Mouse (Mus musculus) thymus, adult 2 months (tissue): ENCODE data around the gene Adgrb3. TPM values are rescaled to one million over a fixed set of nuclear protein-coding genes. Genes with fewer than 3 reads are reported as not detected.

Experiments
- DNase-seq: peaks from one replicate; pipeline ENCODE4 v3.0.0; 2021
- H3K27ac ChIP-seq: fragments of 200-500 bp; 2 replicates; pipeline ENCODE4 v1.5.1; 2012; ENCODE audit warnings: low read length, control low read depth; ENCODE audit not compliant: control insufficient read depth, insufficient read depth
- H3K27me3 ChIP-seq: fragments of 200-500 bp; 2 replicates; pipeline ENCODE4 v1.6.1; 2012; ENCODE audit warnings: mild to moderate bottlenecking, low read length, moderate library complexity, mixed read lengths; ENCODE audit not compliant: control insufficient read depth, insufficient read depth
- H3K36me3 ChIP-seq: fragments of 200-500 bp; 2 replicates; pipeline ENCODE4 v1.6.1; 2012; ENCODE audit warnings: mild to moderate bottlenecking, low read length, moderate library complexity; ENCODE audit not compliant: control insufficient read depth, insufficient read depth
- H3K4me1 ChIP-seq: fragments of 200-500 bp; replicated peaks from 2 replicates; pipeline ENCODE4 v1.6.1; 2012; ENCODE audit warnings: low read length; ENCODE audit not compliant: control insufficient read depth, insufficient read depth
- H3K4me3 ChIP-seq: fragments of 200-500 bp; 2 replicates; pipeline ENCODE4 v1.5.1; 2012; ENCODE audit warnings: mild to moderate bottlenecking, low read length, control low read depth, moderate library complexity; ENCODE audit not compliant: control insufficient read depth, insufficient read depth
- CTCF ChIP-seq: fragments of 200-500 bp; IDR thresholded peaks from 2 replicates; pipeline ENCODE4 v1.5.1; 2012; ENCODE audit warnings: mild to moderate bottlenecking, control low read depth, low read length, moderate library complexity, borderline replicate concordance; ENCODE audit not compliant: control insufficient read depth, poor library complexity, insufficient read depth; ENCODE audit errors: extremely low read depth
- POLR2A ChIP-seq: fragments of 200-500 bp; IDR thresholded peaks from 2 replicates; pipeline ENCODE4 v1.6.1; 2012; ENCODE audit warnings: mild to moderate bottlenecking, low read length, control low read depth, moderate library complexity; ENCODE audit not compliant: control insufficient read depth, poor library complexity, insufficient read depth; ENCODE audit errors: extremely low read depth
- WGBS: fragments of 180-500 bp; shearing (Covaris S2); methylation state at CpG from one replicate; pipeline ENCODE4 v1.1.7; 2018; 5-methylcytosine and 5-hydroxymethylcytosine counted together
- polyA plus RNA-seq: library from polyadenylated mRNA; depleted of rRNA; stranded (reverse); fragments of >200 nt; gene quantifications from 2 replicates; pipeline ENCODE4 v1.2.3, GENCODE M21; 2012

The Adgrb3 gene
- polyA plus RNA-seq, 1 experiment: 0.05 TPM

- Histone ChIP-seq H3K4me1 (no peaks in the 10 kb centered on the region), H3K36me3 (no peaks in the 10 kb centered on the region), H3K4me3 (no peak overlapping the region), H3K27ac (no peak overlapping the region), H3K27me3 (no peaks in the 10 kb centered on the region)
- WGBS: 95% methylated on average over 1 of the region's 1 CpGs
- no peak for DNase-seq
- no peak for TF ChIP-seq POLR2A
Observed at GRCm38 (mm10) chr1:25546072-25546471, 283.4 kb downstream of the Adgrb3 start.

GRCm38 (mm10) chr1:25543915-25544314 is 285.6 kb downstream of the Adgrb3 start:
- Histone ChIP-seq H3K27me3 (no peaks in the 10 kb centered on the region), H3K27ac (no peak overlapping the region), H3K36me3 (no peaks in the 10 kb centered on the region), H3K4me3 (no peak overlapping the region), H3K4me1 (no peaks in the 10 kb centered on the region)
- WGBS: 68% methylated on average over 2 of the region's 2 CpGs
- DNase-seq: no peak
- TF ChIP-seq POLR2A: no peak
- TF ChIP-seq CTCF: no peak

GRCm38 (mm10) chr1:25542891-25543290 is 286.6 kb downstream of the Adgrb3 start:
- H3K27me3 ChIP-seq: no peaks in the 10 kb centered on the region
- no peak for DNase-seq
- H3K4me1 ChIP-seq: no peaks in the 10 kb centered on the region
- TF ChIP-seq CTCF (no peak), POLR2A (no peak)
- 83% methylated on average over 3 of the region's 3 CpGs for WGBS
- H3K27ac ChIP-seq: no peak overlapping the region
- H3K36me3 ChIP-seq: no peaks in the 10 kb centered on the region
- no peak overlapping the region for H3K4me3 ChIP-seq

- 78% methylated on average over 4 of the region's 4 CpGs for WGBS
- no peaks in the 10 kb centered on the region for H3K36me3 ChIP-seq
- H3K4me1 ChIP-seq: no peaks in the 10 kb centered on the region
- no peaks in the 10 kb centered on the region for H3K27me3 ChIP-seq
- no peak overlapping the region for H3K27ac ChIP-seq
- DNase-seq: no peak
- no peak overlapping the region for H3K4me3 ChIP-seq
- TF ChIP-seq CTCF: no peak
- no peak for TF ChIP-seq POLR2A
Observed at GRCm38 (mm10) chr1:25526976-25527375, 302.5 kb downstream of the Adgrb3 start.

DNA sequence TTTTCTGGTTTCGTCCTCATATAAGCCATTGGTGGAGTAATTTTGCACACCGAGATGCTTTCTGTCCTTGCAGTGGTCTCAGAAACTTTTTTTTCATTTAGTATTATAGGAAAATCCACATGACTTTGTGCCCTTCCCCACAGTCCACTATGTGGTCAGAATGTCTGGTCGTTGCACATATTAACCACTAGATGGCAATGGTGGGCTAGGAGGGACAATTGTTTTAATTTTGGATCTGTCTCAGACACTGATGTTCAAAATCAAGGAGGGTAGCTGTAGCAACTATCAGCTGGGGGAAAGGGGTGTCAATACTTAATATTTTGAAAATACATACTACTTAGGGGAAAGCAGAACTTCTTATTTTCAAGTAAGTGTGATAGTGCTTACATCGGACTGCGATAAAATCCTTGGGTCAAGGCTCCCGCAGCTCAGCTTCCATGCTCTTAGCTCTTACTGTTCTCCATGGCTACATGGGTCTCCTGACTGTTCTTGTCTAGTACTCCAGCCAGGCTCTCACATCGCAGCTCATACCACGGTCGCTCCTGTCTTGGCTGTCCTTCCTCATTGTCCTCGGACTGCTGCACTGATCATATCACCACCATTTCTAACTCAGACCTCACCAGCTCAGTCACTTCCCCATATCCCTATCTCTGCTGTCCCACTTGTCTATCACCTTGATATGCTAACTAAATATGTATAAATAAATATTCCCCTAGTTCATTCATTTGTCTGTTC is 319.0 kb downstream of the Adgrb3 start:
- H3K27me3 ChIP-seq: no peaks in the 10 kb centered on the region
- TF ChIP-seq POLR2A (no peak), CTCF (no peak)
- H3K4me1 ChIP-seq: no peaks in the 10 kb centered on the region
- H3K36me3 ChIP-seq: no peaks in the 10 kb centered on the region
- 63% methylated on average over 10 of the region's 10 CpGs for WGBS
- no peak overlapping the region for H3K4me3 ChIP-seq
- no peak for DNase-seq
- no peak overlapping the region for H3K27ac ChIP-seq

DNA sequence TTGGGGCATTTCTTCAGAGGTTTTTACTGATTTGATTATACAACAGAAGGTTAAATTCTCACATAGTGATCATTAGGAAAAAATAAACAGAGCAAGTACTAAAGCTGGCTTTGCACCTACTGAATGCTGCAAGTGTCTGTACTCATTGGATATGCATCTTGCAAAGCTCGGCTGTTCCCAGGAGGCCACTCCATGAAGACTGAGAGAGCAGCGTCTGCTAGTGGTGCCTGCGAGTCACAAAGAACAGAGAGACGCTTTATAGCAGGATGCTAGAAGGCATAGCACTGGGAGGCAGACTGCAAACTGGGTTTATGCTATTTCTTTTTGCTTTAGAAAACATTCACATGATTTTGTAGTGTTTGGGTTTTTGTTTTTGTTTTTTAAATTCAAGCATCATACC is 325.2 kb downstream of the Adgrb3 start:
- Histone ChIP-seq H3K4me3 (no peak overlapping the region), H3K36me3 (no peaks in the 10 kb centered on the region), H3K27me3 (no peaks in the 10 kb centered on the region), H3K4me1 (no peaks in the 10 kb centered on the region), H3K27ac (no peak overlapping the region)
- TF ChIP-seq CTCF (no peak), POLR2A (no peak)
- 35% methylated on average over 4 of the region's 4 CpGs for WGBS
- no peak for DNase-seq

DNA sequence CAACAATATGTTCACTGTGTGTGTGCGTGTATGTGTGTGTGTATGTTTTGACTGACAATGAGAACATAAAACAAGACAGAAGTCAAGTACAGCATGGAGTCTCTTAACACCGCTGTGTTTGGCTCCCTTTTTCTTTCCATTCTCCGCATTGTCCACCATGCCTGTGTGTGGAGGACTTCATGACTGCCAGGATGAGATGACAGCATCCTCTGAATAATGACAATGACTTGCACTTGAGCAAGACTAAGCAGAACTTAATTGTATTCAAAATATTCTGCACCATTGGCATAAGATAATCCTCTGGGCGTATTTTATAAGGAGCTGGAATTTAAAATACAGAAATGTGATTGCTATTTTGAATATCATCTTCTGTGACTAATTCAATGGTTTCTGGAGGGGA is 326.0 kb downstream of the Adgrb3 start:
- TF ChIP-seq CTCF (no peak), POLR2A (no peak)
- no peaks in the 10 kb centered on the region for H3K27me3 ChIP-seq
- no peak for DNase-seq
- no peaks in the 10 kb centered on the region for H3K36me3 ChIP-seq
- no peak overlapping the region for H3K27ac ChIP-seq
- H3K4me1 ChIP-seq: no peaks in the 10 kb centered on the region
- no peak overlapping the region for H3K4me3 ChIP-seq
- WGBS: 86% methylated on average over 4 of the region's 4 CpGs
